Mouse (Mus musculus) gastrocnemius, postnatal 4 days (tissue): ENCODE measurements around the gene Mia. TPM values are rescaled to one million over a fixed set of nuclear protein-coding genes. Genes with fewer than 3 reads are reported as not detected.

ENCODE experiments used
- DNase-seq, 2 experiments: peaks; one replicate each; pipeline ENCODE4 v3.0.0; 2021 to 2022; ENCODE audit warnings: low spot score in 2 of 2, mixed read lengths in 2 of 2
- microRNA-seq: library from miRNA; unstranded; fragments of <30 nt; microRNA quantifications from one replicate; pipeline ENCODE4 v1.2.0, GENCODE M21; 2021
- total RNA-seq, 2 experiments: library from RNA; stranded (reverse); gene quantifications; 2 replicates each; pipeline ENCODE4 v1.2.3; 2021

Mia gene
- total RNA-seq, 2 experiments from 2014 or later, result not detected

DNA sequence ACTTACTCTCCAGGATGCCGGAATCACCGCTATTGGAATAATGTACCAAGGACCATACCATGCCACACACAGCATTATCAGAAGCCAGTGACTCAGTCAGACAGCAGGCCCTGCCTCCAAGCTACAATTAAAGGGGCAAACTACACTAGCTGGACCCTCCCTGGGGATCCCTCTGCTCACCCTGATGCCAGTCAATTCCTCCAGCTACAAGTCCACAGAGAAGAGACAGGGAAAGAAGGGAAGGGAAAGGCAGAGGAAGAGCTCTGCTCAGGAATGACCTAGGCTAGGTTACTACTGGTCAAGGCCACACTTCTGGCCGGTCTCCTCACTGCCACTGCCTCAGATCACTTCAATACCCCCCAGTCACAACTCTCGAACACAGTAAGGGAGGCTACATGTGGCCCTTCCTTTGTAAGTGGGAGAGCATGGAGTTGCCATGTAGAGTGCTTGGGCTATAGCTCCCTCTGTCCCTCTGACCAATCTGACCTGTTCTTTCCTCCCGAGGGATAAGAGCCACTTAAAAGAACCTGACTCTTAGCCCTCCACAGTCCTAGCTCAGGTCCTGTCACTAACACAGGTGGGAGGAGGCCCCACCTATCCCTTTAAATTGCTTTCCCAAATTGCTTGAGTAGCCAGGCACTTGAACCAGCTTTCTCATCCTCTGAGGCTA, 18.0 kb downstream of the Mia start:
- DNase-seq, result no peak

DNA sequence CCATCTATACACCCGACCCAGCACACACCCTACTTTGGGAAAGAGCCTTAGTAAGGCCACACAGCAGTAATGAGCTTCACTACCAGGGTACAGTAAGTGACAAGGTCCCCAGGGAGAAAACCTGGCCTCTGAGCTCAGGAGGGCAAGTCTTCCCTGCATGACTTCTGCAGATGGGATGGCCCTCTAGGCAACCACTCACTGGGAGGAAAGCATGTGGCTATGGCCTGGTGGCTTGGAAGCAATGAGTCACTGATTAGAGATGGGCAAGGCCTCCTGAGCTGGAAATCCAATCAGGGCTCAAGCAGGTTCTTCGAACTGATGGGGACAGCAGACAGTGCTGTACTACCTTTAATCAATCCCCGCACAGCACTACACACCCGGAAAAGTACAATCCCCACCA, 19.2 kb downstream of the Mia start:
- no peak for DNase-seq

DNA sequence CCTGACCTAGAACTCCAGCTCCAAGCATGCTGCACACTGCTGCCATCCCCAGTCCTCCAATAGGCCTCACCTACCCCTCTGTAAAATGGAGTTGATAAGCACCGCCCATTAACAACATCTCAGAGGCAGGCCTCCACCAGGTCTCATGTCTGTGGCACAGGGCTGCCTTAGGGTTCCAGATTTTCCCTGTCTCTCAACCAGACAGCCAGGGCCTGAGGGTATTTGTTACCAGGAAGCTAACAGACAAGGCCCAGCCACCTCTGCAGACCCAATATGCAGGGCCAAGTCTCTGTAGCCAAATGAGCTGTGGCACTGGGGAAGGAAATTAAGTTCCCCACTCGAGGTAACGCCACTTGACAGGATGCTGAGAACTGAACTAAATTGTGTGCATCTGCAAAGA, 20.0 kb downstream of the Mia start:
- DNase-seq, result no peak

DNA sequence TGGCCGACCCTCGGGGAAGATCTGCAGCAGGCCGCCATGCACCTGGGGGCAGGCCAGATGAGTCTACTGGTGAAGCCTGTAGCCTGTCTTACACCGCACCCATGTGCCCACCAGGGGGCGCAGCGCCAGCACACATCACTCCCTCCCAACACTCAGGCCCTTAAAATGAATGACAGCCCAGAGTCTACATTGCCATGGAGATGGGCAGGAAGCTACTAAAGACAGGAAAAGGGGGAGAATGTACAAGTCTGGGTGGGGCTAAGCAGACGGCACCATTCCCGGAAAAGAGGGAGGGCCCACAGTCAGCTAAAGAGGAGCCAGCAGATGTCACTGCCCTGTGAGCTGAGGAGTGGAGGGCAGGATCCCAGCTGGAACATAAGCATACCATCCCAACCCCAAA, 21.1 kb downstream of the Mia start:
- DNase-seq, result peak; percentile 87 to 88

- DNase-seq, result no peak
These were observed 21.7 kb downstream of the Mia start for GRCm38 (mm10) chr7:27159256-27159655.

GRCm38 (mm10) chr7:27158171-27158570, 22.8 kb downstream of the Mia start:
- no peak for DNase-seq

GRCm38 (mm10) chr7:27156005-27156404, 25.0 kb downstream of the Mia start:
- DNase-seq, result no peak

- no peak for DNase-seq
These were observed 27.7 kb downstream of the Mia start, which contains the start of gene Cyp2t4 for GRCm38 (mm10) chr7:27153205-27153764. Gene Cyp2t4 (plus strand): TSS chr7:27153714.

GRCm38 (mm10) chr7:27136410-27136996, 44.5 kb downstream of the Mia start:
- no peak for DNase-seq

- DNase-seq, result no peak
These were observed 47.2 kb downstream of the Mia start for GRCm38 (mm10) chr7:27133757-27134156.

DNA sequence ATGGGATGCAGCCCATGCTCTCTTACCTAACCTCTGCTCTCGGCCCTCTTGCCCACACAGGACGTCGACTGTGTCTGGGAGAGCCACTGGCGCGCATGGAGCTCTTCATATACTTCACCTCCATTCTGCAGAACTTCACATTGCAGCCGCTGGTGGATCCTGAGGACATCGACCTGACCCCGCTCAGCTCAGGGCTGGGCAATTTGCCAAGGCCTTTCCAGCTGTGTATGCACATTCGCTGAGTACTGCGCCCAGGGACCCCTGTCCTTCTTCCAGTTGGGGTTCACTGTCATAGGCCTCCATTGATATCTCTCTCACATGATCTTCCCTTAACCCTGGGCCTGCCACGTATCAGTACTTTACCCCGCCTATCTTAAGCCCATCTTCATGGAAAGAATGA, 47.8 kb downstream of the Mia start:
- DNase-seq, result peak in 1 of 2 experiments; percentile 48

DNA sequence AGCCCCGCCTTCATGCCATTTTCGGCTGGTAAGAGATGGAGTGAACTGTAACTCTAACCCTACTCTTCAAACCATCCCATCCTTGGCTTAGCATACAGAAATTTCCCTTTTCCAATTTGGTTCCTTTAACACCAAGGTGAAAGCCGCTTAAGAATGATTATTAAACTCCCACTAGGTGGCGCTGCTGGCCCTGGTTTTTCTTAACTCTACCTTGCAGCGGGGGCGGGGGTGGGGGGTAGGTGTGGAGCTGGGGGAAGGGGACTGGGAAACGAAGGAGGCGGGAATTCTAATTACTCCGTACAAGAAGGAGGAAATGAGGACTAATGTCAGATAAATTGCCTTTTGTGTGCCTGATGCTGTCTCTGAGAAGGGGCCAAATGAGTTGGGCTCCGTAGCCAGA, 48.4 kb downstream of the Mia start:
- peak in 1 of 2 experiments; percentile 54 for DNase-seq

DNA sequence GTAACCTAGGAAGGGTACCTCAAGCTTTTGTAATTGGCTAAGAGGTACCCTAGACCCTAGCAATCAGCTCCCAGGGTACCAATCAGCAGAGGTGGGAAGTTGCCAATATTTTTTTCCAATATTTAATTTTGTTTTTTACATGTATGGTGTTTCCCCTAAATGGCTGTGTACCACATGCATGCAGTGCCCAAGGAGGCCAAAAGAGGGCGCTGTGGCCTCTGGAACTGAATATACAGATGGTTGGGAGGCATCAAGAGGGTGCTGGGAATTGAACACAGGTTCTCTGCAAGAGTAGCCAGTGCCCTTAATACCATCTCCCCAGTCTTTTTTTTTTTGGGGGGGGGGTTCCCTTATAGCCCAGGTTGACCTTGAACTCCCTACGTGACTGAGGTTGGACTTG, 49.6 kb downstream of the Mia start:
- no peak for DNase-seq

DNA sequence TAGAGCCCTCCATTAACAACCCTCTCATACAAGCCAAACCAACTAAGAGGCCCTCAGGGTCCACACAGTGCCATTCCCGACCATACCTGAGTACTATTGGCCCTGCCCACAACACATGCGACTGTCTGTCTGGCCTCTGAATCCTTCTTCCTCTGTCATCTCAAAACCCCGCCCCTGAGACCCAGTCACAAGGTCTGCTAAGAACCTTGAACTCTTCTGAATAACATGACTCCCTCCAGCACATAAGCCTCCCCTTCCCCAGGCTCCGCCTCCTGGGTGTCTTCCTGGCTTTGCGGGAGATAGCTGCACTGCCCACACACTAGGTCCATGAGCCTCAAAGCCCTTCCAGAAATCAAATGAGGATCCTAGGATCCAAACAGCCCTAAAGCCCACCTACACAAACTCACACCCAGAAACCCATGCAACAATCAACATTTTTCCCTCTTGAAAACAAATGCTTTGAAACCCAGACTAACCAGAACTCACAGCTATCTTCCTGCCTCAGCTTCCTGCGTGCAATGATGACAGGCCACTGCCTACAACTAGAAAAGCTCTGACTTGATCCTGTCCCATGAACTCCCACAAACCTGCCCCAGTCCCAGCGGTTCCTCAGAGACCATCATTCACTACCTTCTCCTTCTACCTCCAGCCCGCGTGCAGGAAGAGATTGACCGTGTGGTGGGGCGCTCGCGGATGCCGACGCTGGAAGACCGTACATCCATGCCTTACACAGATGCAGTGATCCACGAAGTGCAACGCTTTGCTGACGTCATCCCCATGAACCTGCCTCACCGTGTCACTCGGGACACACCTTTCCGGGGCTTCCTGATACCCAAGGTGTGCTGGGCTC, 50.2 kb downstream of the Mia start:
- no peak for DNase-seq

GRCm38 (mm10) chr7:27129811-27130210, 51.1 kb downstream of the Mia start:
- DNase-seq, result no peak

Small RNA genes lying within 50 kb of the gene (microRNA-seq; reads per million reads assigned to microRNA genes)
- gene Mir1191 (not detected), gene Mir3101 (not detected)

Other genes starting within 250 kb of the Mia start
- gene Cyp2a22, start 241.8 kb downstream of the Mia start, total RNA-seq, result under 1 TPM in 1 of 2 experiments, not detected in 1; 0.08 TPM
- gene Cyp2a12, start 152.1 kb downstream of the Mia start, total RNA-seq, result under 1 TPM in 1 of 2 experiments, not detected in 1; 0.47 TPM
- gene Cyp2f2, start 61.2 kb downstream of the Mia start, total RNA-seq, result under 1 TPM; 0.41 to 0.59 TPM
- not detected for gene Cyp2t4, start 27.4 kb downstream of the Mia start, total RNA-seq
- 10 to 100 TPM; 81.4 to 85.3 TPM for gene Egln2, start 14.4 kb downstream of the Mia start, total RNA-seq
- gene Rab4b, start 2.3 kb downstream of the Mia start, total RNA-seq, result 10 to 100 TPM; 29.4 to 33.6 TPM
- not detected for gene Gm21983, start 71 bp downstream of the Mia start, total RNA-seq
- 10 to 100 TPM; 12.3 to 12.6 TPM for gene BC024978, start 14.6 kb upstream of the Mia start, total RNA-seq
- gene Snrpa, start 15.1 kb upstream of the Mia start, total RNA-seq, result 10 to 100 TPM; 57.3 to 63.7 TPM
- gene Itpkc, start 47.5 kb upstream of the Mia start, total RNA-seq, result 1 to 10 TPM; 7.2 to 8.5 TPM
- gene Coq8b, start 51.9 kb upstream of the Mia start, total RNA-seq, result 10 to 100 TPM in 1 of 2 experiments, 1 to 10 TPM in 1; 8.6 to 10.3 TPM
- 10 to 100 TPM; 26.3 to 32.3 TPM for gene Numbl, start 77.3 kb upstream of the Mia start, total RNA-seq
- gene Ltbp4, start 156.5 kb upstream of the Mia start, total RNA-seq, result 100 to 1,000 TPM; 152 to 169 TPM
- 10 to 100 TPM; 11.0 to 11.5 TPM for gene Shkbp1, start 174.9 kb upstream of the Mia start, total RNA-seq
- not detected for gene Gm20479, start 176.3 kb upstream of the Mia start, total RNA-seq